Comparison of ENCODE assay signal across 8 mouse cellular contexts in genomic region chr8:120735770-120736481, GRCm38 (mm10). TPM values are rescaled to one million over a fixed set of nuclear protein-coding genes. Genes with fewer than 3 reads are reported as not detected.
DNase-seq lines count a peak whose midpoint lies in the region; ATAC-seq lines count a peak whose summit lies in the region.

Gene Irf8 (plus strand): TSS chr8:120736358.

- peak; percentile 82 for ATAC-seq in hindbrain, embryonic 13.5 days (ENCODE audit: low FRiP score)

- peaks cover 21% of the 10 kb centered on the region for H3K4me1 ChIP-seq in hindbrain, embryonic 13.5 days (replicated peaks)

- peaks cover 65% of the 10 kb centered on the region for H3K27me3 ChIP-seq in hindbrain, embryonic 13.5 days

- H3K27ac ChIP-seq in hindbrain, embryonic 13.5 days = no peak within 1 kb of the TSS

- no peaks in the 10 kb centered on the region for H3K9me3 ChIP-seq in hindbrain, embryonic 13.5 days

- WGBS in hindbrain, embryonic 13.5 days = 1% methylated on average over 62 of the region's 62 CpGs

- peak; percentile 85 for DNase-seq in R1 (ENCODE audit: low read depth, low spot score)
- peak; percentile 52 to 64 for DNase-seq in cerebellum, postnatal 36 days
- peak; percentile 70 to 71 for DNase-seq in frontal cortex, postnatal 36 days (ENCODE audit: low spot score in 2 of 2)
- DNase-seq in layer of hippocampus, postnatal 25 days (ENCODE audit: extremely low spot score in 1 of 2, low spot score in 1 of 2) = peak; percentile 72 to 74
- DNase-seq in lung, postnatal 10 days = peak; percentile 91
- DNase-seq in ovary, postnatal 14 days (ENCODE audit: low spot score) = peak; percentile 76
- DNase-seq in thymus, postnatal 0 days (ENCODE audit: low spot score) = peak; percentile 92

- no peaks in the 10 kb centered on the region for H3K36me3 ChIP-seq in hindbrain, embryonic 13.5 days

- H3K4me2 ChIP-seq in hindbrain, embryonic 13.5 days = peak within 1 kb of the TSS; percentile 97

- H3K9ac ChIP-seq in hindbrain, embryonic 13.5 days = peak within 1 kb of the TSS; percentile 69

- H3K4me3 ChIP-seq in hindbrain, embryonic 13.5 days = peak within 1 kb of the TSS; percentile 52

RNA-seq across cellular contexts. Expression of gene Irf8, which starts in this region (rescaled TPM):
- 4.2 and 5.9 TPM in 2 replicates for polyA plus RNA-seq in hindbrain, embryonic 13.5 days (2015; fragmentation: Nextera tagmentation; extraction: Ambion mirVana)
- total RNA-seq in layer of hippocampus, postnatal 25 days (2021) = 1 to 10 TPM; 4.1 to 4.2 TPM
- 77.8 and 82.4 TPM in 2 replicates for polyA plus RNA-seq in thymus, postnatal 0 days (2015; fragmentation: Nextera tagmentation; extraction: Ambion mirVana)

Comparison
In these comparisons a context has a peak if more than half of its experiments do, and no peak if none do; other contexts are left out.
1. RNA of gene Irf8 (polyA plus RNA-seq): 77.8 to 82.4 TPM in thymus, postnatal 0 days; 4.2 to 5.9 TPM in hindbrain, embryonic 13.5 days; every median in the first group is over 10 times any median in the second.
2. Peak in every context shown above with its lines, with median percentiles within 50 percentile points of each other: DNase-seq.